Mouse (Mus musculus): ENCODE measurements at regions not wholly inside any gene's neighbourhood (a gene's known extent, or its start where the extent isn't known, plus 50 kb on each side); places are given as distances from the start of the nearest gene placed in this dataset.

- TF ChIP-seq CTCF (IDR thresholded peaks at IDR 0.05; ENCODE audit: borderline replicate concordance, insufficient read depth, low read length) (no peak), POLR2A (IDR thresholded peaks at IDR 0.05; ENCODE audit: low read depth, low read length) (no peak)
Observed at GRCm38 (mm10) chr7:136742171-136742570, 152.2 kb upstream of the Mgmt start.

All from embryonic fibroblast, embryonic 13.5 days (primary cell).